In genomic region chr13:53178171-53178570, GRCm38 (mm10) we compare ENCODE assay signal across 9 mouse cellular contexts.
A peak's percentile ranks its signal among the peaks of the same experiment; 100 is the strongest.
DNase-seq lines count a peak whose midpoint lies in the region; ATAC-seq and TF ChIP-seq lines count a peak whose summit lies in the region.
"Had no signal": no experiment of that assay in that cellular context is flagged by ENCODE, and none has a peak within 500 bp of the region (broad histone marks: within the 10 kb centered on the region; RNA-seq: fewer than 3 reads in every experiment).

No protein-coding gene starts in this region.

- peak overlapping the region; percentile 45; the same call in 1 of the 2 replicates for H3K4me2 ChIP-seq in lung, embryonic 16.5 days (ENCODE audit: low read depth, low read length)
- peak overlapping the region; percentile 30; the same call in 1 of the 2 replicates for H3K4me2 ChIP-seq in forebrain, postnatal 0 days (ENCODE audit: low read depth)
- H3K4me2 ChIP-seq in stomach, embryonic 15.5 days, result peak overlapping the region; percentile 41; the same call in 1 of the 2 replicates

- no peak for DNase-seq in lung, postnatal 14 days
- peak; percentile 25 for DNase-seq in forebrain, postnatal 0 days
- DNase-seq in limb, embryonic 10.5 days (ENCODE audit: low spot score), result no peak
- no peak for DNase-seq in right cerebral cortex, adult 18-20 months
- DNase-seq in heart, postnatal 4 days, result no peak
- DNase-seq: lung, adult 2 months had no signal

- peak; percentile 6; the same call in 1 of the 2 replicates for ATAC-seq in lung, embryonic 16.5 days (ENCODE audit: low read depth)
- peak; percentile 59 for ATAC-seq in forebrain, postnatal 0 days
- ATAC-seq in stomach, embryonic 15.5 days (ENCODE audit: insufficient read depth, low FRiP score, low read depth), result no peak
- no peak for ATAC-seq in erythroid progenitor cell, adult 5-6 weeks (replicated peaks; ENCODE audit: low FRiP score, poor library complexity, severe bottlenecking)

- H3K4me1 ChIP-seq in lung, embryonic 16.5 days (replicated peaks; ENCODE audit: control insufficient read depth, insufficient read depth, low read length), result peaks cover 40% of the 10 kb centered on the region
- peaks cover 7% of the 10 kb centered on the region for H3K4me1 ChIP-seq in forebrain, postnatal 0 days (ENCODE audit: insufficient read depth)
- H3K4me1 ChIP-seq in limb, embryonic 10.5 days, result peaks cover 93% of the 10 kb centered on the region
- H3K4me1 ChIP-seq in stomach, embryonic 15.5 days, result peaks cover 48% of the 10 kb centered on the region

- H3K9me3 ChIP-seq in lung, embryonic 16.5 days (ENCODE audit: control insufficient read depth, low read length), result no peaks in the 10 kb centered on the region
- H3K9me3 ChIP-seq in forebrain, postnatal 0 days (ENCODE audit: low read length), result no peaks in the 10 kb centered on the region
- no peaks in the 10 kb centered on the region for H3K9me3 ChIP-seq in limb, embryonic 10.5 days (replicated peaks)
- no peaks in the 10 kb centered on the region for H3K9me3 ChIP-seq in stomach, embryonic 15.5 days

- H3K9ac ChIP-seq in lung, embryonic 16.5 days (ENCODE audit: low read length), result no peak overlapping the region
- no peak overlapping the region for H3K9ac ChIP-seq in forebrain, postnatal 0 days
- no peak overlapping the region for H3K9ac ChIP-seq in stomach, embryonic 15.5 days

- H3K27me3 ChIP-seq in lung, embryonic 16.5 days (ENCODE audit: control insufficient read depth, insufficient read depth, low read depth, low read length), result no peaks in the 10 kb centered on the region
- no peaks in the 10 kb centered on the region for H3K27me3 ChIP-seq in forebrain, postnatal 0 days (ENCODE audit: insufficient read depth, low read length)
- H3K27me3 ChIP-seq in limb, embryonic 10.5 days (ENCODE audit: low read depth, poor library complexity, severe bottlenecking), result no peaks in the 10 kb centered on the region
- H3K27me3 ChIP-seq in stomach, embryonic 15.5 days (replicated peaks), result no peaks in the 10 kb centered on the region

- 28% methylated on average over 4 of the region's 4 CpGs for WGBS in lung, embryonic 16.5 days
- 26% methylated on average over 4 of the region's 4 CpGs for WGBS in forebrain, postnatal 0 days
- WGBS in limb, embryonic 10.5 days, result 48% methylated on average over 4 of the region's 4 CpGs
- 45% methylated on average over 4 of the region's 4 CpGs for WGBS in stomach, embryonic 15.5 days

- no peak for TF ChIP-seq CTCF in forebrain, postnatal 0 days (IDR thresholded peaks at IDR 0.05; ENCODE audit: low read depth)

- no peaks in the 10 kb centered on the region for H3K36me3 ChIP-seq in lung, embryonic 16.5 days (ENCODE audit: control insufficient read depth, insufficient read depth, low read length)
- H3K36me3 ChIP-seq in forebrain, postnatal 0 days (ENCODE audit: insufficient read depth), result no peaks in the 10 kb centered on the region
- H3K36me3 ChIP-seq in limb, embryonic 10.5 days, result no peaks in the 10 kb centered on the region
- no peaks in the 10 kb centered on the region for H3K36me3 ChIP-seq in stomach, embryonic 15.5 days

- peak overlapping the region; percentile 55; the same call in 1 of the 2 replicates for H3K27ac ChIP-seq in lung, embryonic 16.5 days (ENCODE audit: low read length)
- H3K27ac ChIP-seq in forebrain, postnatal 0 days (ENCODE audit: low read depth, low read length), result peak overlapping the region; percentile 35; the same call in 1 of the 2 replicates
- H3K27ac ChIP-seq in limb, embryonic 10.5 days, result peak overlapping the region; percentile 85
- peak overlapping the region; percentile 54 for H3K27ac ChIP-seq in stomach, embryonic 15.5 days

- no peak overlapping the region for H3K4me3 ChIP-seq in lung, embryonic 16.5 days (ENCODE audit: low read length)
- no peak overlapping the region for H3K4me3 ChIP-seq in forebrain, postnatal 0 days (ENCODE audit: low read depth, low read length)
- peak overlapping the region; percentile 11 for H3K4me3 ChIP-seq in limb, embryonic 10.5 days
- H3K4me3 ChIP-seq in stomach, embryonic 15.5 days (replicated peaks), result no peak overlapping the region

Comparison
In these comparisons a context has a peak if more than half of its experiments do, and no peak if none do; other contexts are left out.
1. ATAC-seq: peak in lung, embryonic 16.5 days (single experiment) and forebrain, postnatal 0 days (single experiment); none in stomach, embryonic 15.5 days (single experiment) and erythroid progenitor cell, adult 5-6 weeks (single experiment).
2. H3K27ac ChIP-seq: peak in every context shown above with its lines; median percentile 85 in limb, embryonic 10.5 days; 55 in lung, embryonic 16.5 days; 54 in stomach, embryonic 15.5 days; 35 in forebrain, postnatal 0 days.
3. Peak in every context shown above with its lines, with median percentiles within 50 percentile points of each other: H3K4me2 ChIP-seq.